Mouse (Mus musculus) thymus, postnatal 4 days (tissue): Measurements from ENCODE around the gene Ccdc78.
"Not testable (repeated sequence)": the region's sequence is repeated elsewhere in the genome, so short reads cannot be mapped to it uniquely, and the experiment has no call there.

Source experiments
- DNase-seq: peaks from one replicate; pipeline ENCODE4 v3.0.0; 2021

The Ccdc78 gene

GRCm38 (mm10) chr17:25783861-25784574 is 2.4 kb upstream of the Ccdc78 start:
- no peak for DNase-seq

GRCm38 (mm10) chr17:25785281-25785745 is 1.1 kb upstream of the Ccdc78 start, which contains the start of gene Haghl:
Haghl (minus strand) TSS chr17:25785673.
- peak; percentile 97 for DNase-seq

GRCm38 (mm10) chr17:25786781-25787504 is 563 bp downstream of the Ccdc78 start:
- DNase-seq: no peak

DNA sequence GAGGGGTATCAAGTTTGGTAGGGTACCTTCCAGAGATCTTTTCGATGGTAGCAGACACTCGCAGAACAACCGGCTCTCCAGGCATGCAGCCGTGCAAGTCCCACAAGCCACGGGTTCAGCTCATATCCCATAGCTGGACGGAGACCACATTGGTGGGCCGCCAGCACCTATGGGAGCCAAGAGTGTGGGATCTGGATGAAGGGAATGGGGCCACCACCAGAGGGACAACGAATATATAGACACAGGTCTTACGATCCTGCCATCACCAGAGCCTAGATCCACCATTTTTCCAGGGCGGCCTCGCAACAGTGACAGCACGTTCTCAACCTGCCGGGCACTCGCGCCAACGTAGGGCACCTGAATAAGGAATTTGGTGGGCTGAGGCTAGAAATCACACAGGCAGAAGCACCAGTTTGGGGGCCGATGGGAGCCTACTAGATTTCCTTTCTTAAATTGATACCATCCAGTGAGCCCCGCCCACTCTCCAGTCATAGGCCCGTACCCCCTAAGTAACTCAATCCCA is 5.0 kb downstream of the Ccdc78 start:
- peak; percentile 70 for DNase-seq

DNA sequence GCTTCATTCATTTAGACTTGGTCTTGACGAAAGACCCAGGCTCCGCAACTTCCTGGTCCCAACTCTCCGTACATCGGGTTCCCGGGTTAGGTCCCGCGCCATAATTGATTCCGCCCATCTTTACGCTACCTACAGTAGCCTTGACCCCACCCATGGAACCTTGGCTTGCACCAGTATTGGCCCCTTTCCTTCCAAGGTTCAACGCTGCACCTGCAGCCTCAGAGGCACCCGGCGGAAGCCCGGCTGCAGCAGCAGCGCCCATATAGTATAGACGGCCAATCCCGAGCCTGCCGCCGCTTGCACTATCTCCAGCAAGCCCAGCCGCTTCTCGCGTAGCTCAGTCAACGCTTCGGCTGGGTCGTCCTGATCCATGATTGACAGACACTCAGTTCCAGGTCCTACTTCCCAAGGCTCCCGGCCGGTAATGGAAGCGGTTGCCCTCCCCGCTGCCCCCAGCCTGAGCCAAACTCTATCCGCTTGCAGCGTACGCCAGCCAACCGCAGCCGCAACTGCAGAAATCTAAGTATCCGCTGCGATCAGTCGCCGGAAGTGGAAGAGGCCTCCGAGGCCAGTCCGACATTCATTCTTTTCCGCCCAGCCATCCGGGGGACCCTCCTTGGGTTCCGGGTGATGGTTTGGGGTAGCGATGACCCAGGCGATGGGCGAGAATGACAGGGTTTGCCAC is 5.6 kb downstream of the Ccdc78 start:
- peak; percentile 89 for DNase-seq

- DNase-seq: peak; percentile 86
Observed at GRCm38 (mm10) chr17:25792615-25793014, 6.2 kb downstream of the Ccdc78 start, which contains the start of gene Fam173a. Fam173a (minus strand) TSS chr17:25792901.

GRCm38 (mm10) chr17:25794197-25794596 is 7.8 kb downstream of the Ccdc78 start:
- DNase-seq: no peak

DNA sequence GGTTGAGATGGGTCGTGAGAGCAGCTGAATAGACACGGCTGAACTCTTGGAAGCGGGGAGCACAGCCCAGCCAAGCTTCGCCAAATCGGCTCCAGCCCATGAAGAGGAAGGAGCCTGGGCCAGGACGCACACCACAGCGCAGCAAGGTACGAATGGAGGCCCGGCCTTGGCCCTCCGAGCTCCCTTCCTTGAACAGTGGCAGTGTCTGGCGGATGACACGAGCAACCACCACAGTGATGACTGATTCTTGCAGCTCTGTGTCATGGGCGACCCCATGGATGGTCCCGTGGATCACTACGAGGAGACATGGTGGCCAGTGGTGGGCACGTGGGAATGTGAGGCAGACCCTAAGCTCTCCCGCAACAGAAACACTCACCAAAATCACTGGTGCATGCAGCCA is 8.6 kb downstream of the Ccdc78 start:
- DNase-seq: no peak

DNA sequence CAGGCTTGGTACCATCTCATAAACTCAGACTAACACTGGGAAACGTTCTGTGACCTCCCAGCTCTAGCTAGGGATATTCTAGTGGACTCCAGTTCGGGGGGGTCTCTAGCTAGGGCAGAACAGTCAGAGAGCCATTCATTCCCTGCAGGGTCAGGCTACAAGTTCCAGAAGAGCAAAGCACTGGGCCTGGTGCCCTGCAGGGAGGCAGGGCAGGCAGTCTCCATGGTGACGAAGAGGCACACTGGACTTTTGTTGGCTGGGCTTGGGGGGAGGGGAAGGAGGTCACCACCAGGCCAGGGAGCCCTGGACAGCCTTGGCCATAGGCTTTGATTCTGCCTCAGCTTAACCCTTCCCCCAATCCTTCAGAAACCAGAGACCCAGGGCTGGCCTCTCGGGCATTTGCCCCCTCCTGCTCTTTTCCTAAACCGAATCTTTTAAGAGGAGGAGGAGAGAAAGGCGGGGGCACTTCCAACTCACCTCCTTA is 9.3 kb downstream of the Ccdc78 start, which contains the start of gene AC134908.4:
TSS of gene AC134908.4 (minus strand) at position 51 of the 484 bp plus-strand sequence.
- DNase-seq: no peak

DNA sequence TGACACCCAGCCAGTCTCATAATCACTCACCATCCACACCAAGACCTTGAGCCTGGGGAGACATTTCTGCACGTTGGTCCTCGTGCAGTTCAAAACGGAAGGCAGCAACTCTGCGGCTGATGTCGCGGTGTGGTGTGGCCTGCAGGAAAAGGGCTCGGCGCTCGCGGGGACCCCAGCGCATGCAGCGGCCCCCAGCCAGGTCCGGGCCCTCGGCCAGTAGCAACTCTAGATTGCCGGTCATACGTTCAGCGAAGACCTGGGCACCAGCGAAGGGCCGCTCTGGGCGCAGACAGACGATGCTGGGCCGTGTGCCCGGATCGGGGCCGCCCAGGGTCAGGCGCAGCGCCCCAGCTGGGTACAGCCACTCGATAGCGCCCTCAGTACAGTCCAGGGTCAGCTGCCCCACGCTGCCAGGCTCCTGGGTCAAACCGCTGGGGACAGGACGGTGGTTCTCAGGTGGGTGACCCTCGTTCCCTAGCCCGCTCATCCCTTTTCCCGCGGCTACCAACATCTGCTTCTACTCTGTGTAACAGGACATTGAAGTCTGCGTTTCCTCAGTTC is 9.9 kb downstream of the Ccdc78 start:
- peak; percentile 59 for DNase-seq

DNA sequence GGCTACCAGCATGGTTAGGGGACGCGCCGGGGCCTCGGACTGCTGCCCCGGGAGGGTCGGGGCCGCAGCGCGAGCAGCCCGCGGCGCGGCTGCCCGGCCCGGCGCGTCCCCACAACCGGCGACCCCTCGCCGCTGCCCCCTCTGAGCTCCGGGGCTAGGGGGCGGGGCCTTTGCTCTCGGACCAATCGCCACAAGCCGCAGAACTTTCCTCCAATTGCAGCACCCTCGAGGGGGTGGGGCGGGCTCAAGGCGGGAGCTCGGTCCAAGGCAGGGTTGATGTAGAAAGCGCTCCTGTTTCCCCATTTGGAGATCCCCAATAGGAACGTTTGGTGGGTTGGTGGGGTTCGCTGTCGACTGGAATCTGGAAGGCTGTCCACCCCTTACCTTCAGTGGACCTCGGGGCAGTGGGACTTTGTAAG is 10.6 kb downstream of the Ccdc78 start, which contains the start of gene Metrn:
TSS of gene Metrn (minus strand) at position 186 of the 419 bp plus-strand sequence.
- peak; percentile 97 for DNase-seq

DNA sequence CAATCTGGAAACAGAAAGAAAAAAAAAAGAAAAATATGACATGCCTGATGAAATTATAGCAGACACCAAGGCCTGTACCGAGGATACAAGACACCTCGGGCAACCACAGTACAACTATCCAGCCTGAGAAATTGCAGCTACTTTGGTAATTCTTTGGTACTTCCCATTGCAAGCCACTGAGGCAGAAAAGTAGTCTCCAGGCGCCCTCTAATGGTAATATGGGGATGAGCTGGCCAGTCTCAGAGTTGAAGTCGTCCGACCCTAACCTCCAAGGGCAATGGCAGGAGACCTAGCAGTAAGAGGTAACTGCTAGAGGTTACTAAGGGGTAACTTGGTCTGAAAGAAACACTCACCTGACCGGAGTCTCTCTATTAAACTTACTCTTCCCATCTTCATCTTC is 14.6 kb downstream of the Ccdc78 start:
- DNase-seq: peak; percentile 73

DNA sequence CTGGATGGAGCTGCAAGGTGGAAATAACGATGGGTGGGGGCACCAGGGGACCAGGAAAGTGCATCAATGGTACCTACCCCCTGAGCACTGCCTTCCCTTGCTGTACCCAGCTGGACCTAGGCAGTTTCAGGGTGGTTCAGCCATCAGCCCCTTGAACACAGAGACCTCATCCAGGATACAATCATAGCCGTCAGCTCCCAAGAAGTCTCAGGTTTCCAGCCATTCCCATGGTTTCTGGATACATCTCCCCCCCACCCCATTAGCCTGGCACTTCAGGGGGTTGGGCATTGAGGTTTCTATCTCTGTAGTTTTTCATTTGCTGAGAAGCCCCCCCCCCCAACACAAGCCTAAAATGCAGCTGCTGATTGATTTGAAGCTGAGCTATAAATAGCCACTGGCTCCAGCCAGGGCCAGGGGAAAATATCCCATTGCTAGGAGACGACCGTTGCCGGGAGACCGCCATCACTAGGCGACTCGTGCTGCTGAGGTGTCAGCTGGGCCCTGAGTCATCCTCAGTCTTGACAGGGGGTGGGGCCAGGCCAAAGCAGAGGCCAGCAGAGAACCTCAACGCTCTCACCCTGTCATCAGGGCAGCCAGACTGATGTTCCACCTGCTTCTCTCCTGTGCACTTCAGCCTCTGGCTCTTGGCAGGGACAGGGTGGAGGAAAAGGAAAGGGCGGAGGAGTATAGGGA is 16.6 kb downstream of the Ccdc78 start:
- DNase-seq: no peak

DNA sequence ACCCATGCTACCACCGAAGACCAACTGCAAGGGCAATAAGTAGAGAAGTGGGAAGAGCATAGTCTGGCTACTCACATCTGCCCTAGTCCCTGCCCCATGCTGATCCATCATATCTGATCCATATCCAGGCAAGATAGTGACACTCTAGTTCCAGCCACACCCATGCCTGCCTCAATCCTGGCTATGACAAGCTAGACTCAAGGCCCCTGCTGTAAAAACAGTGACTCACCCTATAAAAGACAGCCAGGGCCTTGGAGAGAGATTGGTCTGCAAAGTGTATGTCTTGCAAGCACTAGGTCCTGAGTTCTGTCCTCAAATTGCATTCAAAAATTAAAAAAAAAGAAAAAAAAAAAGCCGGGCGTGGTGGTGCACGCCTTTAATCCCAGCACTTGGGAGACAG is 20.1 kb downstream of the Ccdc78 start:
- no peak for DNase-seq

- not testable (repeated sequence) for DNase-seq
Observed at GRCm38 (mm10) chr17:25807452-25807851, 21.1 kb downstream of the Ccdc78 start.

GRCm38 (mm10) chr17:25808028-25808427 is 21.6 kb downstream of the Ccdc78 start:
- no peak for DNase-seq

DNA sequence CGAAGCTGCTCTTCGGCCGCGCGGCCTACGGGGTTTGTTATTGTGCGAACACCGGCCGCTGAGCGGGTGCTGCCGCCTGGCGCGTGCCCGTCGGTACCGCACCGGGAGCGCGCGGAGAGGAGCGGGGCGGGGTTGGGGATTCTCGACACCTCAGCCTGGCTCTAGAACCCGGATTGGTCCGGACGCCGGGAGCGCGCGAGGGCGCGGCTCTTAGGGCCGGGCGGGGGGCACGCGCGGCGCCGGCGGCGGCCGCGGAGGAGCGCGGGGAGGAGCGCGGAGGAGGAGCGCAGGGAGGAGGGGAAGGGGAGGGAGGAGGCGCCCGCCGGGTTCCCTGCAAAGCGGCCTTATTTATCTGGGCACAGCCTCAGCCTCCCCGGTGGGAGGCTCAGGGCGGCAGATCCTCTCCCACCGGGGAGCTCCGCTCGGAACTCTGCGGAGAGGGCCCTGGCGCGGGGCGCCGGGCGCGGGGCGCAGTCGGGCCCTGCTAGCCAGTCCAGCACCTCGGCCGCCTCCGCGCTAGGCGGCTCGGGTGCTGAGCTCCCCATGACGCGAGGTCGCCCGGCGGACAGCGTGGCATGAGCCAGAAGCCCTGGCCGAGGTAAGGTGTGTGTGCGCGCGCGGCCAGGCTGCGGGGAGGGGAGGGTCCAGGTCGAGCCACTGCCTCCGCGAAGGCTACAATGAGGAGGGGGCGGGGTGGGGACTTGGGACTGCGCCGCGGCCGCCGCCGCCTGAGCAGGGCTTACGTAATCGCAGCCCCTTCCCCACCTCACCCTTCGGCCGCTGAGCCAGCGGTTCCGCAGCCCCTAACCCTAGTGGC is 22.6 kb downstream of the Ccdc78 start, which contains the start of gene Fbxl16:
TSS of gene Fbxl16 (plus strand) at position 297 of the 817 bp plus-strand sequence.
- peak; percentile 60 for DNase-seq

- DNase-seq: no peak
Observed at GRCm38 (mm10) chr17:25809606-25810340, 23.4 kb downstream of the Ccdc78 start.

DNA sequence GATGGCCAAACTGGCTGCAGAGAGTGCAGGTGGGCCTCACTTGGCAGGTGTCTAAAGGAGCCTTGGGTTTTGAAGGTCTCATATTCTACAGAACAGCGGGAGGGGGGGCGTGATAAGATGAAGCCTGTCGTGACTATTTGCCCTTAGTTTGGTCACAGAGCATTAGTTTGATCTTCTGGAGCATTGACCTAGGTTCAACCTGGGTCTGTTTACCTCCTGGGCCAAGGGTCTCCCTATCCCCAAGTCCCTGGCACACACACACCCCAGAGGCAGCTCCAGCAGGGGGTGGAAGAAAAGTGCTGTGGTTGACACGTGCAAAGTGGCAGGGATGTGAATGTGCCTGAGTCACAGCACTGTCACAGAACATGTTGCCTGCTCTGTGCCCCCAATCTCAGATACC is 24.5 kb downstream of the Ccdc78 start:
- DNase-seq: no peak

DNA sequence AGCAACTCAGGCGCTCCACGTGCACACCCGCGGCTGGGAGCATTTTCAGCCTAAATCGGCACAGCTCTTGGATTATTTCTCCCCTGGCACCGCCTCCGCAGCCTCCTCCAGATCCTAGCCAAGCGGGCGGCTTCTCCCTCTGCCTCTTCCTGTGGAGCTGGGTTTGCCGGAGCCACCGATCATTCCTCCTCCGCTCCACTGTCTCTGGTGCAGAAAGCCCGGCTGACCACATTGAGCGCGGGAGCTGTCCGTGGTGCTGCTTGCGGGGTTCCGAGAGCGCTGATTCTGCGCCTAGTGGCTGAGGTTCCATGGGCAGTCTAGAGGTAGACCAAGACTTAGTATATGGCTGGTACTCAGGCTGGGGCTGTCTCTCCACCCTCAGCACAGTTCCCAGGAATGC is 27.1 kb downstream of the Ccdc78 start:
- peak; percentile 93 for DNase-seq
